Mouse (Mus musculus) E14TG2a.4 (cell line): Measurements from ENCODE around the gene Cntd1.

Experiments used
- CTCF ChIP-seq: conservative IDR thresholded peaks from 2 replicates; pipeline ENCODE4 v1.5.1; 2014; ENCODE audit warnings: low read length
- POU5F1 ChIP-seq: IDR thresholded peaks from 2 replicates; pipeline ENCODE4 v1.6.1; 2014; ENCODE audit warnings: low read length, borderline replicate concordance

DNA sequence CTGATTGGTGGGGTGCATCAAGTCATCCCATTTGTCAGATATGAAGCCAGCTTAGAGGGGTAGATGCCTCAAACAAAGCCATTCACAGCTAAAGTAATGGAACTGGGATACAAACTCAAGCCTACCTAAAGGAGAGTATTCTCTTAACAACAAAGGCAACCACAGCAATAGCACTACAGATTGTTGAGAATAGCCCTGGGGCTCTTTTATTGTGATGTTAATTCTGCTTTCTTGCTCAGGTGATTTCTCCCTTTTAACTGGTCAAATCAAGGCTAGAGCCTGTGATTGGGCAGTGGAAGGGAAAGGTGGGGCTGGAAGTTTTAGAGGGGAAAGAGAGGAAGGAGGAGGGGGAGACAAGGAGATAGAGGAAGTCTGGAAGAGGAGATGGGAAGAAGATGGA is 44.7 kb upstream of the Cntd1 start:
- TF ChIP-seq CTCF (no peak), POU5F1 (no peak)
